Mouse (Mus musculus): ENCODE results near the gene Srsf2. TPM values are rescaled to one million over a fixed set of nuclear protein-coding genes. Genes with fewer than 3 reads are reported as not detected.
A peak's percentile ranks its signal among the peaks of the same experiment; 100 is the strongest.
"Not testable (repeated sequence)": the region's sequence is repeated elsewhere in the genome, so short reads cannot be mapped to it uniquely, and the experiment has no call there.

Gene Srsf2
- 100 to 1,000 TPM in 1 of 2 experiments, 10 to 100 TPM in 1; 94.5 to 116 TPM for total RNA-seq (2021)

- peak; percentile 98 to 99 for DNase-seq
- intact Hi-C loops (cut with DNase I) = loop anchor here (5.0 kb wide), 1 partner anchor 41 kb away; no protein-coding TSS in a partner anchor
Observed at GRCm38 (mm10) chr11:116852891-116853511, at the start of gene Srsf2. Gene Srsf2, minus strand, starts transcription at chr11:116853094.

- intact Hi-C loops (cut with DNase I); DNase-seq: not testable (repeated sequence)
Observed at GRCm38 (mm10) chr11:116902588-116902987, 49.7 kb upstream of the Srsf2 start.

- intact Hi-C loops (cut with DNase I) = no loop called here
- no peak for DNase-seq
Observed at GRCm38 (mm10) chr11:116899247-116899646, 46.4 kb upstream of the Srsf2 start.

- DNase-seq = no peak
- intact Hi-C loops (cut with DNase I) = no loop called here
Observed at GRCm38 (mm10) chr11:116895402-116895801, 42.5 kb upstream of the Srsf2 start.

GRCm38 (mm10) chr11:116893532-116894442 is 40.9 kb upstream of the Srsf2 start:
- intact Hi-C loops (cut with DNase I) = no loop called here
- no peak for DNase-seq

- DNase-seq = no peak
- intact Hi-C loops (cut with DNase I) = loop anchor here (5.0 to 10.0 kb wide), 2 partner anchors 295 to 468 kb away; no protein-coding TSS in a partner anchor
Observed at GRCm38 (mm10) chr11:116887136-116887535, 34.2 kb upstream of the Srsf2 start.

GRCm38 (mm10) chr11:116885275-116886151 is 32.6 kb upstream of the Srsf2 start:
- DNase-seq = peak; percentile 73 to 77
- intact Hi-C loops (cut with DNase I) = loop anchor here (1.0 to 10.0 kb wide), 3 partner anchors 171 to 469 kb away; no protein-coding TSS in a partner anchor

- no peak for DNase-seq
- intact Hi-C loops (cut with DNase I) = loop anchor here (10.0 kb wide), 1 partner anchor 471 kb away; no protein-coding TSS in a partner anchor
Observed at GRCm38 (mm10) chr11:116884061-116884460, 31.2 kb upstream of the Srsf2 start.

GRCm38 (mm10) chr11:116882446-116882845 is 29.6 kb upstream of the Srsf2 start:
- DNase-seq = no peak
- intact Hi-C loops (cut with DNase I) = loop anchor here (10.0 kb wide), 1 partner anchor 472 kb away; no protein-coding TSS in a partner anchor

- intact Hi-C loops (cut with DNase I) = loop anchor here (10.0 kb wide), 1 partner anchor 473 kb away; no protein-coding TSS in a partner anchor
- DNase-seq = no peak
Observed at GRCm38 (mm10) chr11:116881440-116881839, 28.5 kb upstream of the Srsf2 start.

- intact Hi-C loops (cut with DNase I) = loop anchor here (10.0 kb wide), 1 partner anchor 474 kb away; no protein-coding TSS in a partner anchor
- DNase-seq = no peak
Observed at GRCm38 (mm10) chr11:116880839-116881238, 27.9 kb upstream of the Srsf2 start.

GRCm38 (mm10) chr11:116878454-116878853 is 25.6 kb upstream of the Srsf2 start:
- intact Hi-C loops (cut with DNase I) = no loop called here
- DNase-seq = no peak

- no peak for DNase-seq
Observed at GRCm38 (mm10) chr11:116873987-116874386, 21.1 kb upstream of the Srsf2 start.

GRCm38 (mm10) chr11:116871538-116871937 is 18.6 kb upstream of the Srsf2 start:
- intact Hi-C loops (cut with DNase I) = no loop called here
- no peak for DNase-seq

More at GRCm38 (mm10) chr11:116873987-116874386, 21.1 kb upstream of the Srsf2 start:
- intact Hi-C loops (cut with DNase I) = no loop called here

- intact Hi-C loops (cut with DNase I) = no loop called here
- DNase-seq = no peak
Observed at GRCm38 (mm10) chr11:116869641-116870040, 16.7 kb upstream of the Srsf2 start.

GRCm38 (mm10) chr11:116869223-116869622 is 16.3 kb upstream of the Srsf2 start:
- intact Hi-C loops (cut with DNase I) = no loop called here
- no peak for DNase-seq

GRCm38 (mm10) chr11:116868129-116868528 is 15.2 kb upstream of the Srsf2 start:
- intact Hi-C loops (cut with DNase I) = no loop called here
- DNase-seq = peak; percentile 60 to 66

GRCm38 (mm10) chr11:116865945-116866585 is 13.2 kb upstream of the Srsf2 start:
- DNase-seq = no peak
- intact Hi-C loops (cut with DNase I) = no loop called here

- intact Hi-C loops (cut with DNase I) = no loop called here
- peak; percentile 28 to 37 for DNase-seq
Observed at GRCm38 (mm10) chr11:116864444-116864843, 11.6 kb upstream of the Srsf2 start.

Data from heart, postnatal 36 days (tissue).